Mouse (Mus musculus) lung, embryonic 15.5 days (tissue): ENCODE results near the gene Nanp. TPM values are rescaled to one million over a fixed set of nuclear protein-coding genes. Genes with fewer than 3 reads are reported as not detected.

Experiments
- ATAC-seq: fragments of 200-750 bp; cut with Nextera tagmentation; 2 replicates; pipeline ENCODE4 v1.8.0; 2017; ENCODE audit warnings: moderate number of reproducible peaks, borderline replicate concordance; ENCODE audit not compliant: low FRiP score, low TSS enrichment; ENCODE audit errors: extremely low read depth
- H3K27ac ChIP-seq: fragments of 300-500 bp; sonication (generic); 2 replicates; pipeline ENCODE4 v1.5.1; 2015; ENCODE audit warnings: moderate library complexity, mild to moderate bottlenecking, inconsistent platforms
- H3K27me3 ChIP-seq: fragments of 300-500 bp; sonication (generic); 2 replicates; pipeline ENCODE4 v1.6.1; 2015; ENCODE audit warnings: inconsistent platforms
- H3K36me3 ChIP-seq: fragments of 300-500 bp; sonication (generic); 2 replicates; pipeline ENCODE4 v1.6.1; 2015; ENCODE audit warnings: inconsistent platforms
- H3K4me1 ChIP-seq: fragments of 300-500 bp; sonication (generic); 2 replicates; pipeline ENCODE4 v1.6.1; 2015; ENCODE audit warnings: inconsistent platforms
- H3K4me2 ChIP-seq: fragments of 300-500 bp; sonication (generic); 2 replicates; pipeline ENCODE4 v1.6.1; 2015; ENCODE audit warnings: inconsistent platforms, mild to moderate bottlenecking, moderate library complexity
- H3K4me3 ChIP-seq: fragments of 300-500 bp; sonication (generic); 2 replicates; pipeline ENCODE4 v1.5.1; 2015; ENCODE audit warnings: mild to moderate bottlenecking, inconsistent platforms
- H3K9ac ChIP-seq: fragments of 300-500 bp; sonication (generic); 2 replicates; pipeline ENCODE4 v1.6.1; 2015; ENCODE audit warnings: inconsistent platforms
- H3K9me3 ChIP-seq: fragments of 300-500 bp; sonication (generic); 2 replicates; pipeline ENCODE4 v1.6.1; 2016; ENCODE audit warnings: inconsistent platforms
- WGBS: fragments of 180-500 bp; shearing (Covaris S2); methylation state at CpG from one replicate; pipeline ENCODE4 v1.1.7; 2015; 5-methylcytosine and 5-hydroxymethylcytosine counted together
- polyA plus RNA-seq: library from polyadenylated mRNA; unstranded; fragments of >200 nt; fragmentation: Nextera tagmentation; extraction: Ambion mirVana; gene quantifications from 2 replicates; pipeline ENCODE4 v1.2.1, GENCODE M21; 2015

The Nanp gene
- polyA plus RNA-seq, 1 experiment from 2014 or later = 49.6 TPM

GRCm38 (mm10) chr2:151009515-151010085 lies 29.6 kb downstream of the Nanp start:
- Histone ChIP-seq H3K4me2 (peak overlapping the region; percentile 98), H3K27ac (no peak overlapping the region), H3K9me3 (no peaks in the 10 kb centered on the region), H3K4me3 (peak overlapping the region; percentile 79), H3K36me3 (no peaks in the 10 kb centered on the region), H3K4me1 (peaks cover 18% of the 10 kb centered on the region), H3K9ac (no peak overlapping the region), H3K27me3 (no peaks in the 10 kb centered on the region)
- ATAC-seq = peak; percentile 62
- 87% methylated on average over 1 of the region's 1 CpGs for WGBS

GRCm38 (mm10) chr2:151008939-151009509 lies 30.2 kb downstream of the Nanp start:
- under 1% methylated on average over 49 of the region's 57 CpGs for WGBS
- H3K9ac ChIP-seq = peak overlapping the region; percentile 82
- H3K9me3 ChIP-seq = no peaks in the 10 kb centered on the region
- peak overlapping the region; percentile 73 for H3K27ac ChIP-seq
- no peaks in the 10 kb centered on the region for H3K36me3 ChIP-seq
- ATAC-seq = peak; percentile 95
- peak overlapping the region; percentile 98 for H3K4me2 ChIP-seq
- H3K4me3 ChIP-seq = peak overlapping the region; percentile 79
- no peaks in the 10 kb centered on the region for H3K27me3 ChIP-seq
- H3K4me1 ChIP-seq = peaks cover 18% of the 10 kb centered on the region

- peak overlapping the region; percentile 79 for H3K4me3 ChIP-seq
- no peaks in the 10 kb centered on the region for H3K36me3 ChIP-seq
- no peaks in the 10 kb centered on the region for H3K9me3 ChIP-seq
- under 1% methylated on average over 21 of the region's 21 CpGs for WGBS
- H3K27ac ChIP-seq = peak overlapping the region; percentile 73; the same call in 1 of the 2 replicates
- peak overlapping the region; percentile 98 for H3K4me2 ChIP-seq
- peak overlapping the region; percentile 82 for H3K9ac ChIP-seq
- no peaks in the 10 kb centered on the region for H3K27me3 ChIP-seq
- ATAC-seq = 0 out of 2 replicates have a peak, but pooled peaks have one; percentile 0
- H3K4me1 ChIP-seq = peaks cover 18% of the 10 kb centered on the region
Observed at GRCm38 (mm10) chr2:151008517-151008932, 30.7 kb downstream of the Nanp start.

- H3K9ac ChIP-seq = peak overlapping the region; percentile 82
- H3K27me3 ChIP-seq = no peaks in the 10 kb centered on the region
- peak overlapping the region; percentile 79 for H3K4me3 ChIP-seq
- peak overlapping the region; percentile 98 for H3K4me2 ChIP-seq
- no peak overlapping the region for H3K27ac ChIP-seq
- no peaks in the 10 kb centered on the region for H3K9me3 ChIP-seq
- H3K36me3 ChIP-seq = no peaks in the 10 kb centered on the region
- 29% methylated on average over 6 of the region's 6 CpGs for WGBS
- peaks cover 18% of the 10 kb centered on the region for H3K4me1 ChIP-seq
- no peak for ATAC-seq
Observed at GRCm38 (mm10) chr2:151008006-151008405, 31.2 kb downstream of the Nanp start.

GRCm38 (mm10) chr2:151006281-151006945 lies 32.8 kb downstream of the Nanp start:
- Histone ChIP-seq H3K4me3 (no peak overlapping the region), H3K4me2 (0 out of 2 replicates have a peak overlapping the region, but pooled peaks have one; percentile 0), H3K4me1 (peaks cover 18% of the 10 kb centered on the region), H3K27ac (no peak overlapping the region), H3K9ac (no peak overlapping the region), H3K9me3 (no peaks in the 10 kb centered on the region), H3K27me3 (no peaks in the 10 kb centered on the region), H3K36me3 (no peaks in the 10 kb centered on the region)
- no peak for ATAC-seq
- WGBS = 51% methylated on average over 5 of the region's 5 CpGs

GRCm38 (mm10) chr2:151004390-151004789 lies 34.8 kb downstream of the Nanp start:
- H3K9me3 ChIP-seq = no peaks in the 10 kb centered on the region
- H3K9ac ChIP-seq = no peak overlapping the region
- no peak for ATAC-seq
- no peak overlapping the region for H3K27ac ChIP-seq
- no peak overlapping the region for H3K4me2 ChIP-seq
- 85% methylated on average over 10 of the region's 10 CpGs for WGBS
- H3K4me3 ChIP-seq = no peak overlapping the region
- peaks cover 18% of the 10 kb centered on the region for H3K4me1 ChIP-seq
- no peaks in the 10 kb centered on the region for H3K36me3 ChIP-seq
- H3K27me3 ChIP-seq = no peaks in the 10 kb centered on the region

GRCm38 (mm10) chr2:151003796-151004195 lies 35.4 kb downstream of the Nanp start:
- H3K27me3 ChIP-seq = no peaks in the 10 kb centered on the region
- ATAC-seq = no peak
- no peak overlapping the region for H3K4me3 ChIP-seq
- H3K36me3 ChIP-seq = no peaks in the 10 kb centered on the region
- H3K9me3 ChIP-seq = no peaks in the 10 kb centered on the region
- H3K4me1 ChIP-seq = peaks cover 18% of the 10 kb centered on the region
- H3K4me2 ChIP-seq = no peak overlapping the region
- no peak overlapping the region for H3K27ac ChIP-seq
- 68% methylated on average over 6 of the region's 6 CpGs for WGBS
- H3K9ac ChIP-seq = no peak overlapping the region

- peaks cover 6% of the 10 kb centered on the region; the same call in 1 of the 2 replicates for H3K4me1 ChIP-seq
- no peak for ATAC-seq
- 65% methylated on average over 5 of the region's 5 CpGs for WGBS
Observed at GRCm38 (mm10) chr2:151001619-151002175, 37.5 kb downstream of the Nanp start.

GRCm38 (mm10) chr2:151000402-151001178 lies 38.6 kb downstream of the Nanp start:
- H3K36me3 ChIP-seq = no peaks in the 10 kb centered on the region
- WGBS = 49% methylated on average over 7 of the region's 7 CpGs
- H3K9ac ChIP-seq = no peak overlapping the region
- no peaks in the 10 kb centered on the region for H3K4me1 ChIP-seq
- no peak overlapping the region for H3K4me2 ChIP-seq
- no peak overlapping the region for H3K27ac ChIP-seq
- ATAC-seq = no peak
- H3K9me3 ChIP-seq = no peaks in the 10 kb centered on the region
- no peaks in the 10 kb centered on the region for H3K27me3 ChIP-seq
- H3K4me3 ChIP-seq = no peak overlapping the region

More at GRCm38 (mm10) chr2:151001619-151002175, 37.5 kb downstream of the Nanp start:
- Histone ChIP-seq H3K36me3 (no peaks in the 10 kb centered on the region), H3K9ac (no peak overlapping the region), H3K27me3 (no peaks in the 10 kb centered on the region), H3K4me3 (no peak overlapping the region), H3K4me2 (no peak overlapping the region), H3K27ac (no peak overlapping the region), H3K9me3 (no peaks in the 10 kb centered on the region)

GRCm38 (mm10) chr2:150999021-150999420 lies 40.2 kb downstream of the Nanp start:
- no peak overlapping the region for H3K4me2 ChIP-seq
- no peak overlapping the region for H3K27ac ChIP-seq
- no peak for ATAC-seq

GRCm38 (mm10) chr2:150997618-150998017 lies 41.6 kb downstream of the Nanp start:
- 83% methylated on average over 5 of the region's 5 CpGs for WGBS
- no peaks in the 10 kb centered on the region for H3K36me3 ChIP-seq
- H3K9ac ChIP-seq = no peak overlapping the region
- no peak overlapping the region for H3K27ac ChIP-seq
- H3K4me1 ChIP-seq = no peaks in the 10 kb centered on the region
- no peak overlapping the region for H3K4me2 ChIP-seq
- no peak for ATAC-seq
- H3K4me3 ChIP-seq = no peak overlapping the region
- H3K9me3 ChIP-seq = no peaks in the 10 kb centered on the region
- no peaks in the 10 kb centered on the region for H3K27me3 ChIP-seq

More at GRCm38 (mm10) chr2:150999021-150999420, 40.2 kb downstream of the Nanp start:
- no peaks in the 10 kb centered on the region for H3K27me3 ChIP-seq
- H3K9me3 ChIP-seq = no peaks in the 10 kb centered on the region
- WGBS = 47% methylated on average over 3 of the region's 3 CpGs
- H3K4me1 ChIP-seq = no peaks in the 10 kb centered on the region
- H3K36me3 ChIP-seq = no peaks in the 10 kb centered on the region
- H3K4me3 ChIP-seq = no peak overlapping the region
- no peak overlapping the region for H3K9ac ChIP-seq
